Mouse (Mus musculus) activated CD4-positive, CD25-positive, alpha-beta regulatory T cell, adult 9 weeks (primary cell): ENCODE data around the gene Jakmip3. TPM values are rescaled to one million over a fixed set of nuclear protein-coding genes. Genes with fewer than 3 reads are reported as not detected.

ENCODE experiments used
- polyA plus RNA-seq: library from polyadenylated mRNA; unstranded; fragments of 100-300 nt; shearing (Covaris generic); gene quantifications from one replicate; pipeline ENCODE4 v1.2.1, GENCODE M21; 2017

The Jakmip3 gene
- polyA plus RNA-seq = not detected

DNA sequence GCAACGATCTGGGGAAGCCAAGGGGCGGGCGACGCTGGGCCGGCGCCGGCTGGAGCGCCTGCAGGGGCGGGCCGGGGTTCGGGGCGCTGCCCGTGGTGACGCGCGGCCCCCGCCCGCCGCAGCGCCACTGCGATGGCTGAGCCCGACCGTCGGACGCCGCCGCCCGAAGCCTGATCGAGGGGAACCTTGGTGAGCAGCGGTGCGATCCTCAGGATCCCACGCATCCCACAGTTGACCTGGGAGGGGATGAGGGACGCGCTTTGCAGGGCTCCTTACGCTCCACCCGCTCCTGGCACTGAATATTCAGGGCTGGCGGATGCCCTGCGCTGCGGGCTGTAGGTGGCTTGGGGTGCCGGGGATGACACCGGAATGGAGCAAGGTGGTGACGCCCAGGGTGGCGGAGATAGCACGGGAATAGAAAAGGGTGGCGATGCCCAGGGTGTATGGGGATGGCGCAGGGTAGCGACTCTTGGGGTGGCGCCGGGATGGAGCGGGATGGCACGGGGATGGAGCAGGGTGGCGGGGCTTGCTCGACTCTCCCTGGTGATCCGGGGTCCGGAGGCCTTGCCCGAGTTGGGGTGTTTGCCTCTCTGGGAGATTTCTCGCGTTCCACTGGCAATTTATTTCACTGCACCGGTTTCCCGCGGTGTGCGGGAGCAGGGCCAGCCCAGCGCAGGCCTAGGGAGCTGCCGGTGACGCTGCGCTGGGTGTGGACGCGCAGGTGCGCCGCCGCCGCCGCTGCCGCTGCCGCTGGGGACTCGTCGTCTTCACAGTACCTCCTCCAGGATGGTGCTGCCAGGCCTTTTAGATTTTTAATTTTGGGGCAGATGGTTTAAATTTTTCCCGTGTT is at the start of gene Jakmip3:
Gene Jakmip3, plus strand, starts transcription at position 119 of the 850 bp plus-strand sequence.

DNA sequence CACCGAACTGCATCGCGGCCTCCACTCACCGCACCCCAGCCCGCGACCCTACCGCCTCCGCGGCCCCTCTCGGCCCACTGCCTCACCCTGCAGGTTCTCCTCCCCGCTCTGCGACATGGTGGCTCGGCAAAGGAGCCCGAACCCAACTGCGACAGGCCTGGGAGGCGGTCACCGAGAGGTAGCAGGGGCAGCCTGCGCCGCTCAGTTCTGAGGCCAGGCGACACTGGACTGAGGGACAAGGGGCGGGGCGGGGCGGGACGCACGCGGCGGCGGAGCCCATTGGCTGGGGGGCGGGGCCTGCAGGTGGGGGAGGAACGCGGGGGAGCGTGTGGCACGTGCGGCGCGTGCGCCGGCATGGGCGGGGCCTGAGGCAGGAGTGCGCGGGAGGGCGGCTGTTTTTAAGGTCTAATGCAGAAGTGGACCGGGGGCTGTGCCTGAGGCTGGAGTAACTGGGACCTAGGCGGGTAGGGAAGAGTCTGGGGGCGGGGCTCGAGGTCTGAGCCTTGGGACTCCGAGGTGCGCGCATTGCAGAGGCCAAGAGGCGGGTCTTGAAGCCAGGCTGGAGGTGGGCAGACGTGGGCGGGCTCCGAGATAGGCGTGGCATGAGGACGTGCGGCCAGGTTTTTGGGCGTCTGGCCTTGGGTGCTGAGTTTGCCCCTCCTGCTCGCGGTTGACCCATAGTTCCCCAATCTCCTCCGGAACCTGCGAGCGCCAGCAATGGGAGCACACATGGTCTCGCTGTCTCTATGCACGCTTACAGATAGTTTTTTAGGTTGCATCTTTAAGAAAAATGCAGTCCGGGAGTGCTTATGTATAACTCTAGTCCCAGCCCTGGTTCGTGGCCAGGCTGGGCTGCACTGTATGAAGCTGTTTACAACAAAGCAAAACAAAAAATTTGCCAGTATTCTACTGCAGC is 31.0 kb upstream of the Jakmip3 start, which contains the start of gene Bnip3:
Gene Bnip3, minus strand, starts transcription at position 243 of the 916 bp plus-strand sequence.

DNA sequence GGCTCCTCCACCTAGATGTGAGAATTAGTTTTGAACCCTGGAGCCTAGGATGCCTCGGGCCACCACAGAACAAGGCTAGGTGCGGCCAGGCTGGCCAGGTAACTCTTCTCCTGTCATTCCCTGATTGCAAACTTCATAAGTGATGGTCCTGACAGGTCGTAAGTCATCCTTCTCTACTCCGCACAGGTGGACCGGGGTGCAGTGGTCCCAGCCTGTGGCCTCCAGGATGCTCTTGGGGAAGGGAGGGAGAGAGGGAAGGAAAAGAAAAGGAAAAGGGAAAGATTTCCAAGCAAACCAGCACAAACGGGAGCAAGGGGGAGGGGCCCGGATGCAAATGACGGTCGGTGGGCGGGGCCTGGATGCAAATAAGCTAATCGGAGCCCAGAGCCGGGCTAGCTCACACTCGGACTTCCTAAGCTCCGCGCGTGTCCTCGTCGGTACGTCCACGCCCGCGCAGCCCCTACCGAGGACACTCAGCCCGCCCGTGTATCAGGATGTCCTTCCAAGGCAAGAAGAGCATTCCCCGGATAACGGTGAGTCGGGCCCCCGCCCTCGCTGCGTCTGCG is 145.2 kb downstream of the Jakmip3 start, which contains the start of gene Dpysl4:
Gene Dpysl4, plus strand, starts transcription at position 373 of the 566 bp plus-strand sequence.

Other genes starting within 250 kb of the Jakmip3 start
- gene Ppp2r2d, start 94.7 kb upstream of the Jakmip3 start, polyA plus RNA-seq = 9.1 TPM
- 18.5 TPM for gene Mapk1ip1, start 94.5 kb upstream of the Jakmip3 start, polyA plus RNA-seq
- gene Bnip3, start 31.2 kb upstream of the Jakmip3 start, polyA plus RNA-seq = 18.3 TPM
- gene Dpysl4, start 145.3 kb downstream of the Jakmip3 start, polyA plus RNA-seq = not detected